Mouse (Mus musculus): ENCODE results near the gene Spag16.

DNA sequence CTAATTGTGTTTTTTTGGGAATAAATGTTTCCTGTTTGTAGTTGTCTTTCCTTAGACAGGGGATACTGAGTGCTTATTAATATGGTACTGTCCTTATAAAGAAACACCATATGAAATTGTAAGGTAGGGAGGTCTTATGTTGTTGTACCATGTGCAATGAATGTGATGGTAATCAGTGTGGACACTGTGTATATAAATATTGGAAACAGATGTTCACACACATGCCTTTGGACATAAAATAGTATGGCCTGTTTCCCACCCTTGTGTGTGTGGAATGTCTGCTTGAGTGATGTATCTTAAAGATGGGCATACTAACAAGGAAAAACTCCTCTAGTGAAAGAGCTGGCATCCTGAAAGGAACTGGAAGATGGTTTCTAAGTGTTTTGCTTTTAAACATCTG lies 692.1 kb downstream of the Spag16 start:
- TF ChIP-seq CTCF (IDR thresholded peaks at IDR 0.05; ENCODE audit: control insufficient read depth, insufficient read depth, low read length) (no peak), POLR2A (IDR thresholded peaks at IDR 0.05; ENCODE audit: borderline replicate concordance, control insufficient read depth, low read depth, low read length) (no peak)
